Mouse (Mus musculus): ENCODE results near the gene Slc30a2. TPM values are rescaled to one million over a fixed set of nuclear protein-coding genes. Genes with fewer than 3 reads are reported as not detected.

Gene Slc30a2
- polyA plus RNA-seq, 1 experiment = 33.3 TPM

DNA sequence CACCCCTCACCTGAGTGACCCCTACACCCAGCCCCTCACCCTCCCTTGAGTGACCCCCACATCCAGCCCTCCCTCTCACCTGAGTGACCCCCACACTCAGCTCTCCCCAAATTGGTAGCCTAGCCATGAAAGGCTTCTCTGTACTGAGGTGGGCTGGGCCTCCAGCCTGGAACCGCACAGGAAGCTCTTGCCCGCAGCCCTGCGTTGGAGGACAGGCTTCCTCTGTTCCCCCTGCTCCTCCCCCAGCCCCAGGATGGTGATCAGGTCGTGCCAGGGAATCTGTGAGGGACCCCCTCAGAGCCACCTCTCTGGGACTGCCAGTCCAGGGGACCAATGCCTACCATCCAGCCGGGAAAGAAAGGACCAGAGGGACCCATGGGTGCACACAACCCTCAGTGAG is 22.3 kb downstream of the Slc30a2 start:
- Histone ChIP-seq H3K4me3 (ENCODE audit: insufficient read depth, low read depth, low read length) (no peak overlapping the region), H3K36me3 (ENCODE audit: control insufficient read depth, insufficient read depth, low read length) (no peaks in the 10 kb centered on the region), H3K27me3 (replicated peaks; ENCODE audit: control insufficient read depth, insufficient read depth, low read length) (no peaks in the 10 kb centered on the region), H3K4me1 (ENCODE audit: control insufficient read depth, insufficient read depth, low read length) (no peaks in the 10 kb centered on the region), H3K27ac (ENCODE audit: insufficient read depth, low read depth, low read length) (no peak overlapping the region)
- DNase-seq = no peak
- TF ChIP-seq CTCF (conservative IDR thresholded peaks at IDR 0.05; ENCODE audit: insufficient read depth, insufficient read length, low read depth, low read length) (no peak), POLR2A (IDR thresholded peaks at IDR 0.05; ENCODE audit: low read depth, low read length) (no peak)
- WGBS = 50% methylated on average over 5 of the region's 5 CpGs

DNA sequence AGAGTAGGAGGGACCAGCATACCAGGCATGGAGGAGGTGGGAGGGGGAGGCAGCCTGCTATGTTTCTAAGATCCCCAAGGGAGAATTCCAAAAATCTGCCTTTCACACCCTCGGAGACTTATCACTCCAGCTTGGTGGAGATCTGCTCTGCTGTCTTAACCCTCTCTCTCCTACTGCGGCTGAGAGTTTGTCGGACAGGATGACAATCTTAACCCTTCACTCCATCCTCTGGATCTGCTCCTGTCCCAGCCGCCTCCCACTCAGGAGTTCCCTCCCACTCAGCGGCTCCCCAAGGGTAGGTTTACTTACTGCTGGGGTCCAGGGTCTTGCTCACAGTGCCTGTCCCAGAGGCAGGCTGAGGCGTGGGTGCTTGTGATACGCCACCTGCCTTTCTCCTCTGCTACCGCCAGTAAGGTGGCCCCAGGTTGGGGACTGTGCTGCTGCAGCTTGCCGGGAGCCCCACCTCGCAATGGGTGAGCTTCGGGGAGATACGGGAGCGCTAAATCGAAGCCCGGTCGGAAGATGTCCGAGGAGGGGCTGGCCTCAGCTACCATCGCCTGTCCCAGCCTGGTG is 27.8 kb downstream of the Slc30a2 start:
- 11% methylated on average over 18 of the region's 18 CpGs for WGBS
- Histone ChIP-seq H3K4me1 (ENCODE audit: control insufficient read depth, insufficient read depth, low read length) (0 out of 2 replicates have a peak, but pooled peaks cover 5% of the 10 kb centered on the region), H3K4me3 (ENCODE audit: insufficient read depth, low read depth, low read length) (no peak overlapping the region), H3K27ac (ENCODE audit: insufficient read depth, low read depth, low read length) (no peak overlapping the region), H3K36me3 (ENCODE audit: control insufficient read depth, insufficient read depth, low read length) (no peaks in the 10 kb centered on the region), H3K27me3 (replicated peaks; ENCODE audit: control insufficient read depth, insufficient read depth, low read length) (0 out of 2 replicates have a peak, but pooled peaks cover 2% of the 10 kb centered on the region)
- DNase-seq = no peak
- TF ChIP-seq CTCF (conservative IDR thresholded peaks at IDR 0.05; ENCODE audit: insufficient read depth, insufficient read length, low read depth, low read length) (no peak), POLR2A (IDR thresholded peaks at IDR 0.05; ENCODE audit: low read depth, low read length) (no peak)

DNA sequence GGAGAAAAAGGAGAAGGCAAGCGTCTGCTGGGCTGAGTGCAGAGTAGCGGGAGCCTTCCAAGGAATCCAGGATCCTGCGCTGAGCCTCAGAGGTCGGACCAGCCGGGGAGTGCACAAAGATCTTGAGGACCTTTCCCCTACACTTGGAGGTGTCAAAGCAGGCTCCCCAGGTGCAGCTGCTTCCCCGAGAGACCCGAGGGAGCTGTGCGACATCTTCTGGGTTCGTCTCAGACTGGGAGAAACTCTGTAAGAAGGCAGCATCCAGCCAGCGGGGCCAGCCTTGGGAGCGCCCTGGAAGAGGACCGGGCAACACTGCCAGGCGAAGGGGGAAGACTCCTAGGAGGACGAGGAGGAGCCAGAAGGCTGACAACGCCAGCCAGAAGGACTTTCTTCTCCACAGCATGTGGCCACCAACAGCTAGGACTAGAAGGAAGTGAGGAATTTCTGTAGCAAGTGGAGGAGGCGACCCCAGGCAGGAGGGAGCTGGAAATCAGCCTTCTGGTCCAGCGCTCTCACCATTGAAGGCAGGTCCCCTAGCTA is 28.4 kb downstream of the Slc30a2 start:
- DNase-seq = no peak
- H3K4me3 ChIP-seq (ENCODE audit: insufficient read depth, low read depth, low read length) = no peak overlapping the region
- H3K36me3 ChIP-seq (ENCODE audit: control insufficient read depth, insufficient read depth, low read length) = no peaks in the 10 kb centered on the region
- 0 out of 2 replicates have a peak, but pooled peaks cover 5% of the 10 kb centered on the region for H3K4me1 ChIP-seq (ENCODE audit: control insufficient read depth, insufficient read depth, low read length)
- no peak for TF ChIP-seq CTCF (conservative IDR thresholded peaks at IDR 0.05; ENCODE audit: insufficient read depth, insufficient read length, low read depth, low read length)
- no peak for TF ChIP-seq POLR2A (IDR thresholded peaks at IDR 0.05; ENCODE audit: low read depth, low read length)
- no peak overlapping the region for H3K27ac ChIP-seq (ENCODE audit: insufficient read depth, low read depth, low read length)
- H3K27me3 ChIP-seq (replicated peaks; ENCODE audit: control insufficient read depth, insufficient read depth, low read length) = 0 out of 2 replicates have a peak, but pooled peaks cover 2% of the 10 kb centered on the region
- 2% methylated on average over 17 of the region's 17 CpGs for WGBS

DNA sequence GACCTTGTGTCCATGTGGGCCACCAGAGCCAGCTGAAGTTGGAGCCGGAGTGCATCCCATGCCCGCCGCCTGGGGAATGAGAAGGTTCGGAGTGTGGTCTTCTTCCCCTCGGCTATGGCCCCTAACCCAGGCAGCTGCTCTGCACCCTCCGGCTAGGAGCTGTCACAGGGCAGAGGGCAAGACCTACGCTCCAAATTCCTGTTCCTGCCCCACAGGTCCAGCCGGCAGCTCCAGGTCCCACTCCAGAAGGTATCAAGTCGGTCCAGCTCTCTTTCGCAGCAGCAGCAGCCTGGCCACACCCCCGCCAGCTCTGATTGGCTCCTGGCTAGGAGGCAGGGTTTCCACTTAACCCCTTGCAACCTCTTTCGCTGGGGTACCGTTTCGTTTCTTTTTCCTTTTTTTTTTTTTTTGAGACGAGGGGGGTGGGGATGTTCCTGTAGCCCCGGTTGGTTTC is 29.3 kb downstream of the Slc30a2 start:
- H3K27me3 ChIP-seq (replicated peaks; ENCODE audit: control insufficient read depth, insufficient read depth, low read length) = 0 out of 2 replicates have a peak, but pooled peaks cover 2% of the 10 kb centered on the region
- no peaks in the 10 kb centered on the region for H3K36me3 ChIP-seq (ENCODE audit: control insufficient read depth, insufficient read depth, low read length)
- TF ChIP-seq POLR2A (IDR thresholded peaks at IDR 0.05; ENCODE audit: low read depth, low read length) (no peak), CTCF (conservative IDR thresholded peaks at IDR 0.05; ENCODE audit: insufficient read depth, insufficient read length, low read depth, low read length) (no peak)
- no peak overlapping the region for H3K27ac ChIP-seq (ENCODE audit: insufficient read depth, low read depth, low read length)
- peak; percentile 85 for DNase-seq
- WGBS = under 1% methylated on average over 16 of the region's 16 CpGs
- H3K4me1 ChIP-seq (ENCODE audit: control insufficient read depth, insufficient read depth, low read length) = 0 out of 2 replicates have a peak, but pooled peaks cover 5% of the 10 kb centered on the region
- peak overlapping the region; percentile 43 for H3K4me3 ChIP-seq (ENCODE audit: insufficient read depth, low read depth, low read length)

DNA sequence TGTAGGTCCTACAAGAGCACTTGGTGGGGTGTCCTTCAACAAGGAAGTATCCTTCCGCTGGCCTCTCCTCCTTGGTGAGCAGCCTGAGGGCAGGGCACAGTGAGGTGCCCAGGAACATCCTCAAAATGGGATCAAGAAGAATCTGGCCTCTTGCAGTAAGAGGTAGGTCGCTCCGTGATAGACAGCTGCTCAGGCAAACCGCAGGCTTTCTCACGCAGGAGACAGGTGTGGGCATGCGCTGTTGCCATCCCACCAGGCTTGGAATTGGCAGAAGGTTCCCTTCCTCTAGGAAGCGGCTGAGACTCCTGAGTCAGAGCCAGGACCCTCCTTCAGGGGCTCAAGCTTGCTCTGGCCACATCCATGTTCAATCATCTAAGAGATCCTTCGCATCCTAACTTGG is 30.3 kb downstream of the Slc30a2 start:
- H3K36me3 ChIP-seq (ENCODE audit: control insufficient read depth, insufficient read depth, low read length) = no peaks in the 10 kb centered on the region
- no peak for TF ChIP-seq CTCF (conservative IDR thresholded peaks at IDR 0.05; ENCODE audit: insufficient read depth, insufficient read length, low read depth, low read length)
- TF ChIP-seq POLR2A (IDR thresholded peaks at IDR 0.05; ENCODE audit: low read depth, low read length) = no peak
- 0 out of 2 replicates have a peak, but pooled peaks cover 2% of the 10 kb centered on the region for H3K27me3 ChIP-seq (replicated peaks; ENCODE audit: control insufficient read depth, insufficient read depth, low read length)
- H3K4me1 ChIP-seq (ENCODE audit: control insufficient read depth, insufficient read depth, low read length) = 0 out of 2 replicates have a peak, but pooled peaks cover 5% of the 10 kb centered on the region
- WGBS = 88% methylated on average over 8 of the region's 8 CpGs
- no peak overlapping the region for H3K4me3 ChIP-seq (ENCODE audit: insufficient read depth, low read depth, low read length)
- no peak for DNase-seq
- no peak overlapping the region for H3K27ac ChIP-seq (ENCODE audit: insufficient read depth, low read depth, low read length)

DNA sequence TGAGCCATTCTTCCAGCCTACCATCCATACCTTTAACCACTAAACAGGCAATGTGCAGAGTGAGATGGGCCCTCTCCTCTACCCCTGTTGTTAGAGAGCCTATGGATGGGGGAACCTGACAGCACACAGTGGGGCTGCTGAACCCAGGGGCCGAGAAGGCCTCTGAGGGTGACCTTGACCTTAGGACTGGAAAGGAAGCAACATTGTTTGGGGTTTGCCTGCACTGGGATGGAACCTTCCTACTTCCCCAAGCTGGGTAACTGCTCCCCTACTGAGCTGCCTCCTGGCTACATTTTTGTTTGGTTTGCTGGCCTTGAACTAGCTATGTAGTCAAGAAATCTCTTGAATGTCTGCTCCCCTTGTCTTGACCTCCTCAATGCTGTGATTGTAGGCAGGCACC is 31.3 kb downstream of the Slc30a2 start:
- Histone ChIP-seq H3K36me3 (ENCODE audit: control insufficient read depth, insufficient read depth, low read length) (no peaks in the 10 kb centered on the region), H3K27ac (ENCODE audit: insufficient read depth, low read depth, low read length) (no peak overlapping the region), H3K27me3 (replicated peaks; ENCODE audit: control insufficient read depth, insufficient read depth, low read length) (0 out of 2 replicates have a peak, but pooled peaks cover 2% of the 10 kb centered on the region), H3K4me3 (ENCODE audit: insufficient read depth, low read depth, low read length) (no peak overlapping the region), H3K4me1 (ENCODE audit: control insufficient read depth, insufficient read depth, low read length) (0 out of 2 replicates have a peak, but pooled peaks cover 5% of the 10 kb centered on the region)
- TF ChIP-seq CTCF (conservative IDR thresholded peaks at IDR 0.05; ENCODE audit: insufficient read depth, insufficient read length, low read depth, low read length) = no peak
- TF ChIP-seq POLR2A (IDR thresholded peaks at IDR 0.05; ENCODE audit: low read depth, low read length) = no peak
- WGBS = 32% methylated on average over 1 of the region's 1 CpGs
- DNase-seq = no peak

DNA sequence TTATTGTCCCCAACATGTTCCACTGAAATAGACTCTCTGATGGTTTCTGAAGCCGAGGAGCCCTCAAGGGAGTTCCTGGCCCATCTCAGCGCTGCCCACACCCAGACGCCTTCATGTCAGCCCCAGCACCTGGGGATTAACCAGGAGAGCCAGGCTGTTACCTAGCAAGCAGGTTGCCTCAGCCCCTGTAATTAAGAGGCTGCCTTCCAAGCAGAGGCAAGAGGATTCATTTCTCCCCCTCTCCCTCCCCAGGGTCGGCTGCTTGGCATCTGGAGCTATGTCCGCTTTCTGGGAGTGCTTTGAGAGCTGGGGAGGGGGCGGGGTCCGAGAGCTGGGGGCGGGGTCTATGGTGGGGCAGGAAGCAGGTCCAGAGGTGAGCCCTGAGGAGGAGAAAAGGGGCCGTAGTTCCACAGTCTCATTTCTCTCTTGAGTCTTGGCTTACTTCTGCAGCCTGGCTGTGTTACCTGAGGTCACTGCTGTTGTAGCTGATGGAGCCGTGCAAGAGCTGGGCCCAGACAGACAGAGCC is 35.2 kb downstream of the Slc30a2 start:
- TF ChIP-seq POLR2A (IDR thresholded peaks at IDR 0.05; ENCODE audit: low read depth, low read length) (no peak), CTCF (conservative IDR thresholded peaks at IDR 0.05; ENCODE audit: insufficient read depth, insufficient read length, low read depth, low read length) (no peak)
- Histone ChIP-seq H3K4me3 (ENCODE audit: insufficient read depth, low read depth, low read length) (no peak overlapping the region), H3K4me1 (ENCODE audit: control insufficient read depth, insufficient read depth, low read length) (no peaks in the 10 kb centered on the region), H3K27ac (ENCODE audit: insufficient read depth, low read depth, low read length) (no peak overlapping the region), H3K36me3 (ENCODE audit: control insufficient read depth, insufficient read depth, low read length) (no peaks in the 10 kb centered on the region), H3K27me3 (replicated peaks; ENCODE audit: control insufficient read depth, insufficient read depth, low read length) (no peaks in the 10 kb centered on the region)
- no peak for DNase-seq
- WGBS = 57% methylated on average over 10 of the region's 10 CpGs
